Mouse (Mus musculus): ENCODE measurements around the gene Ankrd12.
A peak's percentile ranks its signal among the peaks of the same experiment; 100 is the strongest.

The Ankrd12 gene

DNA sequence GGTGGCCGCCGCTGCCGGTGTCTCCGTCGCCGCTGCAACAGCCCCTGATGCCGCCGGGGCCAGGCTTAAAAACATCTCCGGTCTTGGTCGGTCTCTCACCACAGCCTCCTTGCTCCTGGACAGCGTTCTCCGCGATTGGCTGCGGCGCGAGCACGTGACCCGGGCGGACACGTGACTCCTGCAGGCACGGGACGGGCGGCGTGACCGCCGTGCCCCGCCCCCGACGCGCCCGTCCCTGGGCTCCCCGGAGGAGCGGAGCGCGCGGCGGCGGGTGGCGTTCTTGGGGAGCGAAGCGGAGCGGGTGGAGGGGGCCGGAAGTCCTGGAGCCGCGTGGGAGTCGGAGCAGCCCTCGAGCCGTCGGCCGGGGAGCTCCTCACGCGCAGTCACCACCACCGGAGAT is at the start of gene Ankrd12:
Gene Ankrd12 (minus strand): TSS at position 156 of the 400 bp plus-strand sequence.
- peak; percentile 95 for DNase-seq

DNA sequence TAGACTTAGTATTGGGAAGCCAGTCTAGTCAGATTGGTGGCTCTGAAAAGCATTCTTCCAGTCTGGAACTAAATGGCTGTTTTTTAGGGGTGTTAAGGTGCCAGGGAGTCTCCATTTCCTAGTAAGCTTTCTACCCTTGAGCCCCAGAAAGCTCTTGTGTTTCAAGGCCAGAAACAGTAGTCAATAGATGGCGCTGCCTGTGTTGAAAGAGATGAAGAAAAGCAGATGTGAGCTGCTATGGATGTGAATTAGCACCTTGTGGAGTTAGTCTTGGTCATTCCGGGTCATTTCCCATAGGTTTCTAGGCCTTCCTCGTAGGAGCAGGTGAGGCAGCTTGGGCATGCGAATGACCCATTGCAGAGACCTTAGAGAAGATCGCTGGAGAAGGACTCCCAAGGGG is 48.3 kb upstream of the Ankrd12 start:
- DNase-seq, result no peak

DNA sequence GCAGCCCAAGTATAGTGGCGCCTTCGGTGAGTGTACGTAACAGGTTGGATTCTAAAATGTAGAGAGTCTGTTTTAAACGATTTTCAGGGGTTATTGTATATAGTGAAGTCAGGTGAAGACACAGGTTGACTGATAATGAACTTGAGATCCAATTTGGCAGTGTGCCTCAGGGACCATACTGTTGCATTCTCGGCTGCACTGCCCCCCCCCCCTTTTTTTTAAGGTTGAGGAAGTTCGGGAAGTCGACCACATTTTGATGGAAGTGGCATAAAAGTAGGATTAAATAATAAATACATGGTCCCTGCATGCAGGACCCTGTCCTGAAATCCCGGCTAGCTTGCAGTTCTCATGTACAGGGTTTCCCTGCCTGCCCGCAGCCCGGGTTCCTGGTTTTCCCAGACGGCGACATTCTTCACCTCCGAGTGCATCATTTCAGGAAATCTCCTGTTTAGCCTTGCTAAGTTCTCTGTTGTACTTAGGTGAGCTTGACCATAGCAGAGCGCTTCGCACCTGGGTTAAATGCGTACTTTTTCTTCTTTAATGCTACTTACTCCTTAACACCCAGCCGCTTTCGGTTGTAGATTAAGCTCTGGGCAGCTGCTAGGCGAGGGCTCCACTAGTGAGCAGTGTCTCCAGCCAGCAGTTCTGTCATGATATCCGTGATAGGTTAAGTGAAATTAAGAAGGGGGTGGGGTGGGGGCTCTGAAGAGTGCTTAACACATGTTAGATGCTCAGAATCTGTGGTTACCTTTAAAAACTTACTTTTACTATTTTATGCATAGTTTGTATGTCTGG is 47.1 kb upstream of the Ankrd12 start:
- no peak for DNase-seq

DNA sequence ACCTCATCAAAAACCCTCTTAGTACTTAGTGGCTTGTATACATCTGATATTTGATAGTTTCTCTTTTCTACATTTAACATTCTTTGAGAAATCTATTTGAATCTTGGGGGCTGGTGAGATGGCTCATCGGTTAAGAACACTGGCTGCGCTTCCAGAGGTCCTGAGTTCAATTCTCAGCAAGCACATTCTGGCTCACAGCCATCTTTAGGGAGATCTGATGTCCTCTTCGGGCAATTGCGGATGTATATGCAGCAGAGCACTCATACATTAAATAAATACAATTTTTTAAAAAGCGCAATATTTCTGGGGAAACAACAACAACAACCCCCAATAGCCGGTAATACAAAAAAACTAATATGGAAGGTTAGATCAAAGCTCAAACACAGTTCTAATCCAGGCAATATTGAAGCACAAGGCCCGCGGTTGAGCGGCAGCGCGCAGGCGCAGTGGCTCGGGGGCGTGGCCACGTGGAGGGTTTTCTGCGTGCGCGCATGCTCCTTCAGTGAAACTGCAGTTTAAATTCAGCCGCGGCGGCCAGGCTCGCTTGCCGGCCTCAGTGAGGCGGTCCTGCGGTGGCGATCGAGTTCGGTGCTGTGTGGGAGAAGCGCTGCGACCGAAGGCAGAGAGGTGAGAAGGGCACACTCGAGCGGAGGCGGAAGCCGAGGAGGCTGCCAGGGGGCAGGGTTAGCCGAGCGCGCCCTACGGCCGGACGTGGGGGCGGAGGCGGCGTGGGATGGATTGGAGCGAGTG is 46.4 kb upstream of the Ankrd12 start, which contains the start of gene Ddx11:
Gene Ddx11 (plus strand): TSS at position 455 of the 750 bp plus-strand sequence.
- DNase-seq, result peak; percentile 96

DNA sequence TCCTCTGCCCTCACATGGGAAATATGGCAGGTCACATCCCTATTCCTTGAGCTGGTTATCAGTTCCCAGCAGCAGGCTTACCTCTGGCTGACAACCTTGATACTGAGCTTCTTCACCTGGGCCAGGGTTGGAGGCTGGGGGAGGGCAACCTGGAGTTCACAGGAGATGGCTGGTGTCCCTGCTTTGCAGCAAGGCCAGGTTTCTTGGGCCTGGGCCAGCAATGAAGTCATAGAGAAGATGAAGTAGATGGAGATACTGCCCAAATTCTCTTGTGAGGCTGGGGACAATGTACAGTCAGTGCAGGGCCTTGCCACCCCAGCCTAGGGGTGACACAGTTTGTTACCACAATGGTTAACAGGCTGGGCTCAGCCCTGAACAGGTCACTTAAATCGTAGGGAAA is 43.8 kb upstream of the Ankrd12 start:
- DNase-seq, result no peak

DNA sequence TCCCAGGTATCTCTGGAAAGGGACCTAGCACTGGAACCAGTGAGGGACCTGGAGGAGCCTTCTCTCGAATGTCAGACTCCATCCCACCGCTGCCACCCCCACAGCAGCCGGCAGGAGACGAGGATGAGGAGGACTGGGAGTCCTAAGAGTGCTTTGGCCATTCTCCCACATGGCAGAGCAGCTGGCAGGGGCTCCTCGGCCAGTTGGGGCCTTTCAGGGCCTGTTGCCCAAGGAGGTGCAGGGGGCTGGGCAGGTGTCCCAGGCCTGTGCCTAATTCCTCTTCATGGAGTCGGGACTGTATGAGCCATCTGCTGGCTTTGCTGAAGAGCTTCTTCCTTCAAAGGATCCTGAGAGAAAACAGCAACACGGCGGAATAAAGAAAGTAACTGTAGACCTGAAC is 42.1 kb upstream of the Ankrd12 start:
- DNase-seq, result no peak

DNA sequence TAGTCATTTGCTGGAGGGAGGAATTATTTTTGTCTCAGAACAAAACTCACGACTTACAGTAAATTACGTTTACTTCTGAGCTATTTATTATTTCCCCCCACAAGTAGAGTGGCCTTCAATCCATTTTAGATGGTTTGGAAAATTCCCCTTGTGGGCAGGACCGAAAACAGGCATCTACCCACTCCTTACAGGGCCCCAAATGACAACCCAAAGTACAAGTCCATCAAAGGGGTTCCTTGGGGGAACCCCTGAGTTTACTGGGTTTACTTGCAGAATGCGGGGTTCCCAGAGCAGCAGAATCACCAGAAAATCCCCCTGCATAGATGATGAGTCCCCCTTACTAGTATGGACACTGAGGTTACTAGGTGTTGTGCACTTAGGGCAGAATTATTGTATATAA is 35.3 kb upstream of the Ankrd12 start:
- no peak for DNase-seq

DNA sequence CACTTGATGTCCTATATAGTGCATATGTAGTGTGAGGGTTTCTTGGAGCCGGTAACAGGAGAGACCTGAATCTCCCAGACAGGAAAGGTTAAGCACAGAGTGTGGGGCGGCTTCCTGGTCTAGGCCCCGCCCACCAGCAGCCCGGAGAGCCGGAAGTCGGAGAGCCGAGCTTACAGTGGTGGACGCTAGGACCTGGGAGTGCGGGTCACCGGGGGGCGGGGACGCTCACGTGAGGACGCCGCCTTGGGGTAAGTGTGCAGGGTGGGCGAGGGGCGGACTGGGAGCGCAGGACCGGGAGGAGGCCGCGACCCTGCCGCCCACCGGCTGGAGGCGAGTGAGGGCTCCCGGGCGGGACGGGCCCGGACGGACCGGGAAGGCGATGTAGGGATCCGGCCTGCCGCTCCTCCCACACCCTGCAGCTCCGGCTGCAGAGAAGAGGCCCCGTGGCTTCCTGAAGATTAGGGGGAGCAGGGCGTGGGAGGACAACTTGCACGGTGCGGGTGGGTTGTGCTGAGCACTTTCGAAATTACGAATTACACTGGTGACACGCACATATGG is 34.6 kb upstream of the Ankrd12 start, which contains the start of gene Washc1:
Gene Washc1 (plus strand): TSS at position 144 of the 558 bp plus-strand sequence.
- peak; percentile 89 for DNase-seq

DNA sequence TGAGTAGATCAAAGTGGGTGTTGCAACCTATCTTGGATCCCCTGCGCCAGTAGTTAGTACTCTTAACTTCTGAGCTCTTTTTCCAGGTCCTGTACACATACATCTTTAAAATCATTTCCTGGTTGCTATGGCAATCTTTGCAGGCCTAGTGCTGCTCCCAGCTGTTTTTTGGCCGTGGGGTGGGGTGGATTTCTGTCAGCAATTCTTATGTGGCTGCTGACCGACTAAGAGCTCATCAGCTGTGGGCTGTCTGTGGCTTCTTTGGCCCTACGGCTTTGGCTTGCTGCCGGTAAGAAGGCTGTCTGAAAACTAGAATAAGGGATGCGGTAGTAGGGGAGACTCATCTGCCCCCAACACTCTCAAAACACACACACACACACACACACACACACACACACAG is 33.9 kb upstream of the Ankrd12 start:
- DNase-seq, result no peak

DNA sequence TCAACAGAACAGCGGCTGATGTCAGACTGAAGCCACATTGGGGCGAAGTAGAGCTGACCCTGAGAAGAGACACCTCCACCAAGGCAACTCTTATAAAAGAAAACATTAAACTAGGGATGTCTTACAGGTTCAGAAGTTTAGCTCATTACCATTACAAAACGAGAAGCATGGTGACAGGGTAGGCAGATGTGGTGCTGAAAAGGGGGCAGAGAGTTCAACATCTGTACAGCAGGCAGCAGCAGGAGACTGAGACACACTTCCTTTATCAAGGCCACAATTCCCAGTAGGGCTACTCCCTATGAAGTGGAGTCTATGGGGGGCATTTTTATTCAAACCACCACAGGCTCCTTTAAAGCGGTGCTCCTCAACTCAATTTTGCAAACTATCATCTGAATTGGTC is 31.3 kb upstream of the Ankrd12 start:
- DNase-seq, result no peak

DNA sequence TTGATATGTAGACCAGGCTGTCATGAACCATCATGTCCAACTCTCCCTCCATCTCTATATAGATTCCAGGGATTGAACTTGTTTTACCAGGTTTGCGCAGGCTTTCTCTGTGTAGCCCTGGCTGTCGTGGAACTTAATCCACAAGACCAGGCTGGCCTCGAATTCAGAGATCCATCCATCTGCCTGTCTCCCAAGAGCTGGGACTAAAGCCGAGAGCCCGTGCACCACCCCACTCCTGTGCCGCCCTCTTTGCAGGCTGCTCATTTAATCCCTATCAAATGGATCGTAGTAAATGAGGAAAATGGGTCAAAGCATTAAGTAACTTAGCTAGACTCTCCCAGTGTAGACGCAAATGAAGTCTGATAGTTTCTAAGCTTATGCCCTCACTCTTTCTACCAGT is 30.6 kb upstream of the Ankrd12 start:
- no peak for DNase-seq

DNA sequence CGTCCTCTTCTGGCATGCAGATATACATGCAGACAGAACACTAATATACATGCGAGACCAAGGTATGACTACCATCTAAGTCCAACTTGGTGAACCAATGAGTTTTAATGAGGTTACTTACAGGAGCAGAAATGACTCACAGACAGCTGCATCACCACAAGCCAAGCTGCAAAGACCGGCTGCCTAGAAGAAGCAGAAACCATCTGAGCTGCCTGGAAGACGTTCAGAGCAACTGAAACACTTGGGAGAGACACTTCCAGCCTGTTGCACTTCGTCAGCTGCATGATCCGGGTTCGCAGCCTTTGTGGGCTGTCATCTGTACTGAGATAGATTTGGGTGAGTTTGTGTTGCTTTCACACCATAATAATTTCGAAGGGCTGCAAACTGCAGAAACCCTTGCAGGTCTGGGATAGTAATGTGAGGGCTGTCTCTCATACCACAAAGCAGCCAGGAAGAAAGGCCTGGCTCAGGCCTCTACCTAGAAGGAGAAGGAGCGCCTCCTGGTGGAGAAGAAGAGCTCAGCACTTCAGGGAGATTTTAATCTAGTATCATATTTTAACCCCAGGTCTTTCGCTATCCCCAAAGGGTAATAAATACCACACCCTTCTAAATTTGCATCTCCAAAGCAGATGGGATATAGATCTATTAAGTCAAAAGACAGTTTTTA is 29.8 kb upstream of the Ankrd12 start:
- peak; percentile 82 for DNase-seq

DNA sequence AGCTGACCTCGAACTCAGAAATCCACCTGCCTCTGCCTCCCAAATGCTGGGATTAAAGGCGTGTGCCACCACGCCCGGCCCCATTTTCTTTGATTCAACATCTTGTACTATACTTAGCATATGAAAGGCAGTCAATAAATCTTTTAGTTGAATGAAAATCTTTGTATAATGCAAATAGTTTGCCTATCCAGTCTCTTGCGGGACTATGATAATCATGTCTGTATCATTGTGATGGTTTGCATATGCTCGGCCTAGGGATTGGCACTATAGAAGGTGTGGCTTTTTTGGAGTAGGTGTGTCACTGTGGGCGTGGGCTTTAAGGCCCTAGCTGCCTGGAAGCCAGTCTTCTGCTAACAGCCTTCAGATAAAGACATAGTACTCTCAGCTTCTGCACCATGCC is 27.2 kb upstream of the Ankrd12 start:
- DNase-seq, result no peak

DNA sequence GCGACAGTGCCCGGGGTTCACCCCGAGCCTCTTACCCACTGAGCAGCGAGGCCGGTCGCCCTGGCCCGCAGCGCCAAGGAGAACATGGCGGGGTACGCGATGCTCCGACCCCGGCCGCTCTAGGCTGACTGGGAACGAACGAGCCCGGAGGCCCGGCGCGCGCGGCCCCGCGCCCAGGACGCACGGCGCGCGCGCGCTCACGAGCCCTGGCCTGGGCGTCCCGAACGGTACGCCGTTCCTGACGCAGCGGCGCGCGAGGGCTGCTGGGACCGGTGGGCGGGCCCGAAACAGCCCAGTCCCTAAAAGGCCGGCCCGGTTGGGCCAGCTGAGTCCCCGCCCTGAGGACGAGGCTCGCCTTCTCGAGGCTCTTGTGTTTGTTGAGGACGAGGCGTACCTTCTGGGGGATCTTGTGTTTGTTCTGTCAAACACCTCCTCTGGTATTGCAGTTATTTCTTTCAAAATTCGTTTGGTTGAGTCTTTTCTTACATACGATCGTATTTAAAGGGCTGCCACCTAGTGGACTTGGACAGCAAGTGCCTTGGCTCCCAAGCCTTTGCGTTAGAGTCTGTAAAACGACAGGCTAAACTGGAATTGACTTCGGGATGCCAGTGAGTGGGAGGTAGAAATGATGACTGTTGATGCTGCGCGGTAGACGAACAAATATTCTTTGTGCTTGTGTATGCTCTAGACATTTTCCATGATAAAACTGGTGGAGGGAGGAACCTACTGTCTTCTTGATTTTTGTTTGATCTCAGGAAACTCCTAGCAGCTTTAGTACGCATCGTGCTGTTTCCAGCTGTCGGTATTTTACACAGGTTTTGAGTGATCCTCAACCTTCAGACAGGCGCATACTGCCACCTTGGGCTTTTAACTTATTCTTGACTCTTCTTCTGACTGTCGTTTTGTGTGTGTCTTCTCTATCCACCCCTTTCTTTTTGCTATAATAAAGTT is 24.8 kb upstream of the Ankrd12 start, which contains the start of gene Ndufv2:
Gene Ndufv2 (minus strand): TSS at position 180 of the 951 bp plus-strand sequence.
- peak; percentile 91 for DNase-seq

DNA sequence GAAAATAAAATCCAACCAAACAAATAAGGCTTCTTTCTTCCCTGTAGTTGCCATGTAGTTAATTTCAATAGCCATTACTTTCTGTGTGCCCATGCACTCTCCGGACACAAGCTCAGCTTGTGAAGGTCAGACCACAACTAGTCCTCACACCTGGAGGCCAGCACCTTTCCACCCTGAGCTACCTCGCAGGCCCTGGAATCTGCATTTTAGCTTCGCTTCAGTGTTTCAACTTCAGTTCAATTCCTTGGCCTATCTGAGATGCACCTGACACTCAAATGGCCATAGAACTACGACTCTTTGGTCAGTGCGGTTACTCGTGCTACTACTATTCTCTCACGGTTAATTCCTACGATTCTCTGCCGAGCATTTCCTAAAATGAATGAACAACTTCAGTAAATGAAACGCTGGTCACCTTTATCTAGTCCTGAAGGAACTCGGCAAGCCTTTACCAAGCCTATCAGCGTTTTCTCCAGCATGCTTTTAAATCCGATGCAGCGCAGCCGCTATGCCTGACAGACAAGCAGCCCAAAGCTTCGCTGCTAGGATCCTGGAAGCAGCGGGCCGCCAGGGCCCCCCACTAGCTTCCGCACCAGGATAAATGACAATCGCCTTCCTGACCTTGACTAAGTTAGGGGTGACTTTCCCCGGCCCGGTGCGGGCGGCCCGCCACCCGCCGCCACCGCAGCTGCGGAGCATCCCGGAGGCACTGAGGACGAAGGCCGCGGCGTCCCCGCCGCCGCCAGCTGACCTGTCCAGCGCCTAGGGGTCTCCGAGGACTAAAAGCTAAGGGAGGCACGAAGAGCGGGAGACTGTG is 23.9 kb upstream of the Ankrd12 start:
- DNase-seq, result no peak

DNA sequence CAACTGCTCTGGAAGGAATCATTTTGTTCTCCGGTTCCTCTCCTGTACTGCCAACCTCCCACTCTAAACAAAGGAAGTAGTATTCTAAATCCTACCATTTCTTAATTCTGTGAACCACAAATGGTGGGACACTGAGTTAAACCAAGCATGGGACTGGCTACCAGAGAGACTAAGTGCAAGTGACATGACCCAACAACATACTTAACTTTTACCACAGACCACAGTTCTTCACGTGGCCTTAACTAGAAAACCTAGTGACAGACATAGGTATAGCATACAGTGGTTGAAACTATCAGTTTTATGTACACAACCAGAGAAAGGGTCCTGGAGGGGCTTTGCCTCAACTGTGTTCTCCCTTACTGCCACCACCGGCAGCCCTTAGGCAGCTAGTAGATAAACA is 15.8 kb upstream of the Ankrd12 start:
- DNase-seq, result no peak

DNA sequence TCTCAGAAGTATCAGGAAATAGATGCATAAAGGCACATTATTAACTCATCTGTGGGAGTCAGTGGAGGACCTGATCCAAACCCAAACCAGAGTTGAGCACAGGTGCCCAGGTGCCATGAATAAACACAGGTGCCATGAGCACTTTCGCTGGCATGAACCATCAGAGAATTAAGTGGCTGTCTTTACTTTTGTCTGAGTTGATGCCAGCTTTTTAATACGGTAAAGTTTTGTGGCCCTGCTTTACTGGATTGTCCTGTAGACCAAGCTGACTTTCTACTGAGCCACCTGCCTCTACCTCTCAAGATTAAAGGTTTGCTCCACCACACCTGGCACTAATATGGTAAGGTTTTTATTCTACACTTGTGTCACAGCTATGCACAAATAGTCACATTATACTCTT is 15.2 kb upstream of the Ankrd12 start:
- DNase-seq, result no peak

DNA sequence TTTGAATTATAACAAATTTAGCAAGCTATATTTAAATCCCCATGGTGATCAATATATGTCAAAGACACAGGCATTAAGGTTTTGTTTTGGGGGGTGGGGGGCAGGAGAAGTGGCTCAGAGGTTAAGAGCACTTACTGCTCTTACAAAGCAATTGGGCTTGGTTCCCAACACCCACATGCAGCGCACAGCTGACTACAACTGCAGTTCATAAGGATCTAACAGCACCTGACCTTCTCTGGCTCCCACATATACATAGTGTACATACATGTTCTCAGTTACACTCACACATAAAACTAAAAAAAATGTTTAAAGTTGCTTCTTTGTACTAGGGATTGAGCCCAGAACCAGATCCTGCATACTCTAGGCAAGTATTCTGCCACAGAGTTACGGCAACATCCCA is 14.5 kb upstream of the Ankrd12 start:
- DNase-seq, result no peak

DNA sequence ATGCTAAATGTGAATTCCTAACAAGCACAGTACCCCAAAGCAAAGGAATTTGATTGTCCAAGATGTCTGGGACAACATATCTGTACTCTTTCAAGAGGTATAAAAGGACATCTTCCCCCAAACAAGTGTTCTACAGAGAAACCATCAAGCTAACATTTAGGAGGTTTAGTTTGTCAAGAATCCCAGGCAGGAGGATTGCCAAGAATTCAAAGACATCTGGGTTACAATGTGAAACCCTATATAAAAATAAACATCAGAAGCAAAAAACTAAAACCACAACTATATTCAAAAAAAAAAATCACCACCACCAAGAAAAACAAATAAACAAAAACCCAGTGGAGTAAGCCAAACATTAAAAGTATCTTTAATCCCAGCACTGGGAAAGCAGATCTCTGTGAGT is 13.4 kb upstream of the Ankrd12 start:
- no peak for DNase-seq

DNA sequence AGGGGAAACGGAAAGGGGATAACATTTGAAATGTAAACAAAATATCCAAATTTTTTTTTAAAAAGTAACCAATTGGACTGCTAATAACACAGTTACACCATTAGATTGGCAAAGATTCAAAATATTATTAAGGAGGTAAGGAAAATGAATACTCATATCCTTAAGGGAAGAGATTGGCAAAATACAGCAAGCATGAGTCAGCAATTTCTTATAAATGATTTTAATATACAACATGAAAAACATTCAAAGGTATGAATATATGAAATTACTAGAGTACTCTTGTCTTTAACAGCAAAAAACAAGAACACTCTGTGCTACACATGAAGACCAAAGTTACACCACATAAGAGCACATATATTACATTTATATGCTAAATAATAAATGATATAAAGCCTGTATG is 8.1 kb upstream of the Ankrd12 start:
- DNase-seq, result no peak

DNA sequence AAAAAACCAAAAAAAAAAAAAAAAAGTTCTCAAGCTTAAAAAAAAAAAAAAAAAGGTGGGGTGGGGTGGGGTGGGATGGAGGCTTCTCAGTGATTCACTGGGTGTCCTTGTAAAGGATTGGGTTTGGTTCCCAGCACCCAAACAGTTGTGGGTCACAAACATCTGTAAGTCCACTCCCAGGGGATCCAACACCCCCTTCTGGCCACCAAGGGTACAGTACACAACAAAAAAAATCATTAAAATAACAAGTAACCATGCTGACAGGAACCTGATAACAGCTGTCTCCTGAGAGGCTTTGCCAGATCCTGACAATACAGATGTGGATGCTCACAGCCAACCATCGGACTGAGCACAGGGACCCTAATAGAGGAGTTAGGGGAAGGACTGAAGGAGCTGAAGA is 7.6 kb upstream of the Ankrd12 start:
- no peak for DNase-seq

All from lung, postnatal 14 days (tissue).